Mouse (Mus musculus) stomach, embryonic 14.5 days (tissue): Measurements from ENCODE around the gene Sprr2a2. TPM values are rescaled to one million over a fixed set of nuclear protein-coding genes. Genes with fewer than 3 reads are reported as not detected.
"Not testable (repeated sequence)": the region's sequence is repeated elsewhere in the genome, so short reads cannot be mapped to it uniquely, and the experiment has no call there.

ENCODE experiments used
- ATAC-seq: fragments of 200-750 bp; cut with Nextera tagmentation; 2 replicates; pipeline ENCODE4 v1.8.0; 2017; ENCODE audit warnings: low read depth, moderate TSS enrichment; ENCODE audit not compliant: insufficient number of reproducible peaks, insufficient read depth, low FRiP score
- H3K27ac ChIP-seq: fragments of 300-500 bp; sonication (generic); 2 replicates; pipeline ENCODE4 v1.5.1; 2014; ENCODE audit warnings: mild to moderate bottlenecking, low read length, moderate library complexity, mixed read lengths
- H3K27me3 ChIP-seq: fragments of 300-500 bp; sonication (generic); 2 replicates; pipeline ENCODE4 v1.6.1; 2014; ENCODE audit warnings: low read length, control low read depth, mixed read lengths; ENCODE audit not compliant: control insufficient read depth, insufficient read depth
- H3K36me3 ChIP-seq: fragments of 300-500 bp; sonication (generic); 2 replicates; pipeline ENCODE4 v1.6.1; 2014; ENCODE audit warnings: mild to moderate bottlenecking, control low read depth, low read length, moderate library complexity, mixed read lengths; ENCODE audit not compliant: control insufficient read depth, insufficient read depth
- H3K4me1 ChIP-seq: fragments of 300-500 bp; sonication (generic); 2 replicates; pipeline ENCODE4 v1.6.1; 2014; ENCODE audit warnings: low read length, control low read depth, mixed read lengths; ENCODE audit not compliant: control insufficient read depth, insufficient read depth
- H3K4me2 ChIP-seq: fragments of 300-500 bp; sonication (generic); replicated peaks from 2 replicates; pipeline ENCODE4 v1.6.1; 2014; ENCODE audit warnings: low read depth, low read length, control low read depth
- H3K4me3 ChIP-seq: fragments of 300-500 bp; sonication (generic); 2 replicates; pipeline ENCODE4 v1.5.1; 2014; ENCODE audit warnings: low read depth, low read length, control low read depth
- H3K9ac ChIP-seq: fragments of 300-500 bp; sonication (generic); replicated peaks from 2 replicates; pipeline ENCODE4 v1.6.1; 2014; ENCODE audit warnings: low read depth, mild to moderate bottlenecking, control low read depth, low read length, moderate library complexity, mixed read lengths
- H3K9me3 ChIP-seq: fragments of 300-500 bp; sonication (generic); 2 replicates; pipeline ENCODE4 v1.6.1; 2016; ENCODE audit warnings: low read depth, low read length, control low read depth; ENCODE audit not compliant: control insufficient read depth
- WGBS: fragments of 180-500 bp; shearing (Covaris S2); extraction: QIAGEN DNeasy Blood & Tissue Kit; methylation state at CpG from one replicate; pipeline ENCODE4 v1.1.7; 2014; 5-methylcytosine and 5-hydroxymethylcytosine counted together
- polyA plus RNA-seq: library from polyadenylated mRNA; unstranded; fragments of >200 nt; fragmentation: Nextera tagmentation; extraction: Ambion mirVana; gene quantifications from 2 replicates; pipeline ENCODE4 v1.2.1, GENCODE M21; 2014

Gene Sprr2a2
- polyA plus RNA-seq, 1 experiment from 2014 or later: 258 TPM

- WGBS: no CpG with 5 or more reads among the region's 8 CpGs
- ATAC-seq: peak; percentile 44
- not testable (repeated sequence) for H3K27ac ChIP-seq, H3K36me3 ChIP-seq, H3K27me3 ChIP-seq, H3K4me3 ChIP-seq, H3K9ac ChIP-seq, H3K4me1 ChIP-seq, H3K4me2 ChIP-seq, H3K9me3 ChIP-seq
Measured at GRCm38 (mm10) chr3:92253860-92254259, 38.1 kb downstream of the Sprr2a2 start.

GRCm38 (mm10) chr3:92258526-92258925 lies 42.8 kb downstream of the Sprr2a2 start:
- not testable (repeated sequence) for H3K9ac ChIP-seq, H3K4me3 ChIP-seq, H3K27me3 ChIP-seq, H3K9me3 ChIP-seq, H3K4me2 ChIP-seq, H3K36me3 ChIP-seq, H3K4me1 ChIP-seq, H3K27ac ChIP-seq
- ATAC-seq: peak; percentile 54; the same call in 1 of the 2 replicates

- H3K4me3 ChIP-seq, H3K27me3 ChIP-seq, H3K36me3 ChIP-seq, H3K9me3 ChIP-seq, H3K4me2 ChIP-seq, H3K4me1 ChIP-seq, H3K9ac ChIP-seq, H3K27ac ChIP-seq: not testable (repeated sequence)
- WGBS: no CpG with 5 or more reads among the region's 2 CpGs
- 0 out of 2 replicates have a peak, but pooled peaks have one; percentile 43 for ATAC-seq
Measured at GRCm38 (mm10) chr3:92263462-92263861, 47.7 kb downstream of the Sprr2a2 start.

- not testable (repeated sequence) for H3K27me3 ChIP-seq, H3K9ac ChIP-seq, H3K36me3 ChIP-seq, H3K4me2 ChIP-seq, H3K9me3 ChIP-seq, H3K4me1 ChIP-seq, H3K4me3 ChIP-seq, H3K27ac ChIP-seq
- no CpG with 5 or more reads among the region's 4 CpGs for WGBS
- ATAC-seq: peak; percentile 39
Measured at GRCm38 (mm10) chr3:92271414-92271985, 55.8 kb downstream of the Sprr2a2 start.

- not testable (repeated sequence) for H3K9ac ChIP-seq, ATAC-seq, H3K4me1 ChIP-seq, H3K27me3 ChIP-seq, H3K4me2 ChIP-seq, H3K4me3 ChIP-seq, H3K27ac ChIP-seq, H3K9me3 ChIP-seq, H3K36me3 ChIP-seq
Measured at GRCm38 (mm10) chr3:92273504-92273903, 57.8 kb downstream of the Sprr2a2 start.

- H3K9me3 ChIP-seq, ATAC-seq, H3K27me3 ChIP-seq, H3K9ac ChIP-seq, H3K4me3 ChIP-seq, H3K27ac ChIP-seq, H3K4me1 ChIP-seq, H3K36me3 ChIP-seq, H3K4me2 ChIP-seq: not testable (repeated sequence)
- WGBS: no CpG with 5 or more reads among the region's 1 CpGs
Measured at GRCm38 (mm10) chr3:92274018-92274417, 58.3 kb downstream of the Sprr2a2 start.

GRCm38 (mm10) chr3:92279663-92280062 lies 63.9 kb downstream of the Sprr2a2 start:
- H3K36me3 ChIP-seq, ATAC-seq, H3K27me3 ChIP-seq, H3K27ac ChIP-seq, H3K4me2 ChIP-seq, H3K9ac ChIP-seq, H3K4me3 ChIP-seq, H3K9me3 ChIP-seq, H3K4me1 ChIP-seq: not testable (repeated sequence)

- H3K27ac ChIP-seq, H3K36me3 ChIP-seq, H3K27me3 ChIP-seq, H3K9ac ChIP-seq, H3K9me3 ChIP-seq, H3K4me1 ChIP-seq, H3K4me3 ChIP-seq, H3K4me2 ChIP-seq: not testable (repeated sequence)
- peak; percentile 82 for ATAC-seq
- WGBS: 20% methylated on average over 5 of the region's 12 CpGs
Measured at GRCm38 (mm10) chr3:92280963-92281606, 65.4 kb downstream of the Sprr2a2 start.

- not testable (repeated sequence) for H3K36me3 ChIP-seq, H3K9ac ChIP-seq, H3K27me3 ChIP-seq, H3K9me3 ChIP-seq, H3K4me1 ChIP-seq, ATAC-seq, H3K4me3 ChIP-seq, H3K4me2 ChIP-seq, H3K27ac ChIP-seq
- 96% methylated on average over 1 of the region's 1 CpGs for WGBS
Measured at GRCm38 (mm10) chr3:92285101-92285500, 69.4 kb downstream of the Sprr2a2 start, which contains the start of gene Sprr2a3. Sprr2a3 (plus strand) TSS chr3:92285417.
